Mouse (Mus musculus) embryonic facial prominence, embryonic 14.5 days (tissue): ENCODE results near the gene Rplp2. TPM values are rescaled to one million over a fixed set of nuclear protein-coding genes. Genes with fewer than 3 reads are reported as not detected.

ENCODE experiments used
- ATAC-seq: fragments of 200-750 bp; cut with Nextera tagmentation; 2 replicates; pipeline ENCODE4 v1.8.0; 2017; ENCODE audit warnings: low read depth, moderate number of reproducible peaks, moderate TSS enrichment
- DNase-seq: peaks from one replicate; pipeline ENCODE4 v3.0.0-alpha.2; 2015; ENCODE audit warnings: low spot score
- H3K27ac ChIP-seq: fragments of 300-500 bp; sonication (generic); replicated peaks from 2 replicates; pipeline ENCODE4 v1.5.1; 2014; ENCODE audit warnings: low read depth, mild to moderate bottlenecking, low read length, moderate library complexity
- H3K27me3 ChIP-seq: fragments of 300-500 bp; sonication (generic); replicated peaks from 2 replicates; pipeline ENCODE4 v1.6.1; 2014; ENCODE audit warnings: low read length; ENCODE audit not compliant: control insufficient read depth, insufficient read depth
- H3K36me3 ChIP-seq: fragments of 300-500 bp; sonication (generic); 2 replicates; pipeline ENCODE4 v1.6.1; 2014; ENCODE audit warnings: low read length, mixed read lengths; ENCODE audit not compliant: control insufficient read depth, insufficient read depth
- H3K4me1 ChIP-seq: fragments of 300-500 bp; sonication (generic); 2 replicates; pipeline ENCODE4 v1.6.1; 2014; ENCODE audit warnings: antibody characterized with exemption, low read length; ENCODE audit not compliant: control insufficient read depth, insufficient read depth
- H3K4me2 ChIP-seq: fragments of 300-500 bp; sonication (generic); 2 replicates; pipeline ENCODE4 v1.6.1; 2014; ENCODE audit warnings: low read depth, mild to moderate bottlenecking, low read length, moderate library complexity, mixed read lengths
- H3K4me3 ChIP-seq: fragments of 300-500 bp; sonication (generic); 2 replicates; pipeline ENCODE4 v1.5.1; 2014; ENCODE audit warnings: low read depth, mild to moderate bottlenecking, low read length
- H3K9ac ChIP-seq: fragments of 300-500 bp; sonication (generic); 2 replicates; pipeline ENCODE4 v1.6.1; 2014; ENCODE audit warnings: low read depth, mild to moderate bottlenecking, low read length, moderate library complexity, mixed read lengths
- H3K9me3 ChIP-seq: fragments of 300-500 bp; sonication (generic); 2 replicates; pipeline ENCODE4 v1.6.1; 2016; ENCODE audit warnings: low read length; ENCODE audit not compliant: control insufficient read depth
- WGBS: fragments of 180-500 bp; shearing (Covaris S2); extraction: QIAGEN DNeasy Blood & Tissue Kit; methylation state at CpG from one replicate; pipeline ENCODE4 v1.1.7; 2014; 5-methylcytosine and 5-hydroxymethylcytosine counted together
- polyA plus RNA-seq: library from polyadenylated mRNA; unstranded; fragments of >200 nt; fragmentation: Nextera tagmentation; extraction: Ambion mirVana; gene quantifications from 2 replicates; pipeline ENCODE4 v1.2.1, GENCODE M21; 2014

Gene Rplp2
- polyA plus RNA-seq, 1 experiment from 2014 or later = 1,386 TPM

DNA sequence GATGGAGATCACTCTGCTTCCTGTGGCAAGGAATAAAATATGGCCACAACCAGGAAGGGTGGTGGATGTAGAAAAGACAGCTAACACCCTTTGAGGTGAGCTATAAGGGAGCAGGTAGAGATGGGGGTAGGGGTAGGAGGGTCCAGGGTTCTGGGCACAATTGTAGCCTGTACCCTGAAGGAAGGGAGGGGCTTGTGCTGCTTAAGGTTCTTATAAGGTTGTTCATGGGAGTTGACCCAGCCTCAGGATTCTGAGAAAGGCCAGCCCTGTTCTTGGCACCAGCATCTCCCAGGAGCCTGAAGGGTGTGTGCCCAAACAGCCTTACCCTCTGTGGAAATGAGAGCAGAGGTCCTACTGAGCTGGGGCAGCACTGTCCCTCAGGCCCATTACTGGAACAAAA, 4.8 kb downstream of the Rplp2 start:
- Histone ChIP-seq H3K4me2 (no peak overlapping the region), H3K4me1 (peaks cover 12% of the 10 kb centered on the region), H3K36me3 (peaks cover 41% of the 10 kb centered on the region), H3K27ac (no peak overlapping the region), H3K27me3 (no peaks in the 10 kb centered on the region), H3K9ac (no peak overlapping the region), H3K4me3 (no peak overlapping the region), H3K9me3 (no peaks in the 10 kb centered on the region)
- DNase-seq (no peak), ATAC-seq (no peak)

DNA sequence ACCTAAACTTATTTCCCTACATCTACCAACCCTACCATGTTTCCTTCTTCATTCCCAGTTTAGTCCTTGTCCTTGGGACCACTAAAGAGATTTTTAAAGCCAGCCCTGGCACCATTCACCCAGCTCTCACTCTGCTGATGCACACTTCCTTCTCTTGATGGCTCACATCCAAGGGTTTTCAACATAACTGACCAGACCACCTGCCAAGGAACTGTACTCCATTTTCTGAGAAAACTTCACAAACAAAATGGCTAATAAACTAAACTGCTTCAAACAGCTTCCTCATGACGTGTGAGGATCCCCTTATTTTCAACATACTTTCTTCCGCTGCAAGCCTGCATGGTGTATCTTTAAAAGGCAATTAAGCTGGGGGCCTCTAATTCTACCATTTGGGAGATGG, 6.5 kb downstream of the Rplp2 start:
- no peak for DNase-seq

DNA sequence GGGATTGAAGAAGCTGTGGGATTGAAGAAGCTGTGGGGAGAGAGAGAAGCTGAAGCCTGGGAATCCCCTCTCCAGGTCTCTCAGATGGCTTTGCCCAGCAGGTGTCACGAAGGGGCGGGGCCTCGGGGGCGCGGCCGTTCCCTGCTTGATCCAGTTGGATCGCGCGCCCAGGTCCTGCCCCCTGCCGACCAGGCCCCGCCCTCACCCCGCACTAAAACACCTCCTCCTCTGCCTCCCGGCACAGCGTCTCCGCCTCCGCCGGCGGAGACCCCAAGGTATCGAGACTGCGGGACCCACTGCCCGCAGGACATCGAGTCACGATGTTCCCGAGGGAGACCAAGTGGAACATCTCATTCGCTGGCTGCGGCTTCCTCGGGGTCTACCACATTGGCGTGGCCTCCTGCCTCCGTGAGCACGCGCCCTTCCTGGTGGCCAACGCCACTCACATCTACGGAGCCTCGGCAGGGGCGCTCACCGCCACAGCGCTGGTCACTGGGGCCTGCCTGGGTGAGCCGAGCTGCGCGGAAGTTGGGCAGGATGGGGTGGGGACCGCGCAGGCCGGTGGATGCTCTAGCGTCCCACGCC, 7.9 kb downstream of the Rplp2 start, which contains the start of gene Pnpla2:
Pnpla2 (plus strand) TSS at position 232 of the 585 bp plus-strand sequence.
- peaks cover 8% of the 10 kb centered on the region for H3K27me3 ChIP-seq
- peaks cover 24% of the 10 kb centered on the region for H3K36me3 ChIP-seq
- peak within 1 kb of the TSS; percentile 70 for H3K9ac ChIP-seq
- under 1% methylated on average over 30 of the region's 45 CpGs for WGBS
- H3K4me1 ChIP-seq = 0 out of 2 replicates have a peak, but pooled peaks cover 4% of the 10 kb centered on the region
- DNase-seq = peak; percentile 94
- peak within 1 kb of the TSS; percentile 96 for H3K4me2 ChIP-seq
- H3K27ac ChIP-seq = peak within 1 kb of the TSS; percentile 31; the same call in 1 of the 2 replicates
- H3K4me3 ChIP-seq = peak within 1 kb of the TSS; percentile 63
- no peaks in the 10 kb centered on the region for H3K9me3 ChIP-seq
- ATAC-seq = peak; percentile 90

More for the DNA sequence above, 6.5 kb downstream of the Rplp2 start:
- no peak for ATAC-seq
- no peaks in the 10 kb centered on the region for H3K27me3 ChIP-seq
- H3K4me3 ChIP-seq = no peak overlapping the region
- H3K9ac ChIP-seq = no peak overlapping the region
- no peak overlapping the region for H3K27ac ChIP-seq
- H3K4me1 ChIP-seq = peaks cover 7% of the 10 kb centered on the region
- no peak overlapping the region for H3K4me2 ChIP-seq
- 81% methylated on average over 2 of the region's 2 CpGs for WGBS
- peaks cover 38% of the 10 kb centered on the region for H3K36me3 ChIP-seq
- no peaks in the 10 kb centered on the region for H3K9me3 ChIP-seq

DNA sequence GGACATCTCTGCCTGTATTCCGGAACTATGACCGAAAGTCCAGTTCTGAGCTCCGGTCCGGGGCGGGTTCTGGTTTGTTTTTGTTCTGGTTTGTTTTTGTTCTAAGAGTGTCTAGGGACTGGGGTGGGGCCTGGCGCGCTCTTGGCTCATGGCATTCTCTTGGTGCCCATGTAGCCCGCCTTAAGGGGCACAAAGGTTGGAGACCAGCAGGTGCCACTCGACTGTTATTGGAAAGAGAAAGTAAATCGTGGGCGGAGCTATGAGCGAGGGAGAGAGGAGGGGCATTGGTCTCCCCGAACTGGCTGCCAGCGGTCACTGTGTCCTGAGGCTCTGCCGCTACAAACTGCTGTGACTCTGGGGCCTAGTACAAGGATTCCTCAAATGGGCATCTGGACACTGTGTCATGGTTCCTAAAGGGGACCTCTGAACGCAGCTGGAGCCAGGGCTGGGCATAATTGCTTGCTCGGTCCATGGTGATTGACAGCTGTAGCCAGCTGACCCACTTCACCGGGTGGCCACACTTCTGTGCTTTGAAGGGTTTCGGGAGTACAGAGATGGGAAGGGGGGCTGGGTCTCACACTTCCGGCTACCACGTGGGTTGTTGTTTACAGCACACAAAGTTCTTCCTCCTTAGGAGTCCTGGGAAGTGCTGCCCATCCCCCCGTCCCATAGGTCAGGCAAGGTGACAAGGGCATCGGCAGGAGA, 8.6 kb downstream of the Rplp2 start:
- peak overlapping the region; percentile 96 for H3K4me2 ChIP-seq
- peak overlapping the region; percentile 31; the same call in 1 of the 2 replicates for H3K27ac ChIP-seq
- DNase-seq = no peak
- H3K9ac ChIP-seq = peak overlapping the region; percentile 70
- peaks cover 15% of the 10 kb centered on the region for H3K27me3 ChIP-seq
- ATAC-seq = peak; percentile 7; the same call in 1 of the 2 replicates
- 2% methylated on average over 22 of the region's 23 CpGs for WGBS
- H3K4me3 ChIP-seq = peak overlapping the region; percentile 63
- 0 out of 2 replicates have a peak, but pooled peaks cover 4% of the 10 kb centered on the region for H3K4me1 ChIP-seq
- H3K36me3 ChIP-seq = peaks cover 17% of the 10 kb centered on the region
- H3K9me3 ChIP-seq = no peaks in the 10 kb centered on the region

DNA sequence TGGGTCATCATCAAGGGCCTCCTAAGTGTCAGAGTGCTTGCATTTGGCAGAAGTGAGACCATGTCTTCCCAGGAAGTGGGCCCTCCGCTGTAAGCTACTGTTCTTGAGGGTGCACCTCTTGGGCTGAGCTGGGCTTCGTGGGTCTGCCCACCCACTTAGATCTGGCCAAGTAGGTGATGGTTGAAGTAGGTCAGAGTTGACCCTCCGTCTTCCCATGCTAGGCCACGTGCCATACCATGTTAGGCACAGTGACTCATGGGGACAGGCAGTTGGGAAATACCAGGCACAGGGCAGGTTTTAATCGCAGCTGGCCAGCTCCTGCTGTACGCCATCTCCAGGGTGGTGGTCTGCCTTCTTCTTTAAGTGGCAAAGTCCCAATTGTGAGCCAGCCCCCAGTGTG, 9.6 kb downstream of the Rplp2 start:
- Histone ChIP-seq H3K36me3 (peaks cover 7% of the 10 kb centered on the region), H3K4me1 (0 out of 2 replicates have a peak, but pooled peaks cover 4% of the 10 kb centered on the region), H3K27me3 (peaks cover 25% of the 10 kb centered on the region), H3K4me3 (no peak overlapping the region), H3K9me3 (no peaks in the 10 kb centered on the region), H3K4me2 (peak overlapping the region; percentile 96; the same call in 1 of the 2 replicates), H3K9ac (no peak overlapping the region), H3K27ac (no peak overlapping the region)
- ATAC-seq (no peak), DNase-seq (no peak)
- 88% methylated on average over 6 of the region's 6 CpGs for WGBS

DNA sequence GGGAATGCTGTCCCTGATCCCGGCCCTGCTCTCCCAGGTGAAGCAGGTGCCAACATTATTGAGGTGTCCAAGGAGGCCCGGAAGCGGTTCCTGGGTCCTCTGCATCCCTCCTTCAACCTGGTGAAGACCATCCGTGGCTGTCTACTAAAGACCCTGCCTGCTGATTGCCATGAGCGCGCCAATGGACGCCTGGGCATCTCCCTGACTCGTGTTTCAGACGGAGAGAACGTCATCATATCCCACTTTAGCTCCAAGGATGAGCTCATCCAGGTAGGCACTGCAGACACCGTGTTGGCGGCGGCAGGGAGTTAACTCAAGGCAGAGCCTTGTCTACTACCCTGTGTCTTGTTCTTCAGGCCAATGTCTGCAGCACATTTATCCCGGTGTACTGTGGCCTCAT, 10.1 kb downstream of the Rplp2 start:
- no peak for ATAC-seq
- peaks cover 30% of the 10 kb centered on the region for H3K27me3 ChIP-seq
- H3K4me3 ChIP-seq = no peak overlapping the region
- 0 out of 2 replicates have a peak, but pooled peaks cover 8% of the 10 kb centered on the region for H3K4me1 ChIP-seq
- peaks cover 2% of the 10 kb centered on the region; the same call in 1 of the 2 replicates for H3K36me3 ChIP-seq
- H3K9ac ChIP-seq = no peak overlapping the region
- H3K9me3 ChIP-seq = no peaks in the 10 kb centered on the region
- no peak for DNase-seq
- no peak overlapping the region for H3K27ac ChIP-seq
- no peak overlapping the region for H3K4me2 ChIP-seq
- WGBS = 89% methylated on average over 14 of the region's 14 CpGs

DNA sequence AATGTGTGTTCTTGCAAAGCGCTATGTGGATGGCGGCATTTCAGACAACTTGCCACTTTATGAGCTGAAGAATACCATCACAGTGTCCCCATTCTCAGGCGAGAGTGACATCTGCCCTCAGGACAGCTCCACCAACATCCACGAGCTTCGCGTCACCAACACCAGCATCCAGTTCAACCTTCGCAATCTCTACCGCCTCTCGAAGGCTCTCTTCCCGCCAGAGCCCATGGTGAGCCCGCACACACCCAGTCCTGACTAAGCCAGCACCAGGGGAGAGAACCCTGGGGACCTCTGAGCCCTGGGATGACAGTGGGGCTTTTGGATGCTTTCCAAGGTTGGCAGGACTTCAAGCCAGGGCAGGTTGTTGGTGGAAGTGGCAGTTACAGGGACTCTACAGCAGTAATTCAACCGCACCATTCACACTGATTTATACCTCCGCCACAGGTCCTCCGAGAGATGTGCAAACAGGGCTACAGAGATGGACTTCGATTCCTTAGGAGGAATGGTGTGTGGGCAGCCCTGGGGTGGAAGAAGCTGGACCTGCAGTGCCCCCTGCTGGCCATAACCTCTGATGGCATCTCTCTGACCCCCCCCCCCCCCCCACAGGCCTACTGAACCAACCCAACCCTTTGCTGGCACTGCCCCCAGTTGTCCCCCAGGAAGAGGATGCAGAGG, 11.0 kb downstream of the Rplp2 start:
- H3K4me2 ChIP-seq = no peak overlapping the region
- no peak overlapping the region for H3K9ac ChIP-seq
- 77% methylated on average over 15 of the region's 15 CpGs for WGBS
- H3K36me3 ChIP-seq = no peaks in the 10 kb centered on the region
- ATAC-seq = no peak
- H3K27ac ChIP-seq = no peak overlapping the region
- no peaks in the 10 kb centered on the region for H3K9me3 ChIP-seq
- H3K4me3 ChIP-seq = no peak overlapping the region
- peaks cover 38% of the 10 kb centered on the region for H3K27me3 ChIP-seq
- 0 out of 2 replicates have a peak, but pooled peaks cover 8% of the 10 kb centered on the region for H3K4me1 ChIP-seq
- no peak for DNase-seq

DNA sequence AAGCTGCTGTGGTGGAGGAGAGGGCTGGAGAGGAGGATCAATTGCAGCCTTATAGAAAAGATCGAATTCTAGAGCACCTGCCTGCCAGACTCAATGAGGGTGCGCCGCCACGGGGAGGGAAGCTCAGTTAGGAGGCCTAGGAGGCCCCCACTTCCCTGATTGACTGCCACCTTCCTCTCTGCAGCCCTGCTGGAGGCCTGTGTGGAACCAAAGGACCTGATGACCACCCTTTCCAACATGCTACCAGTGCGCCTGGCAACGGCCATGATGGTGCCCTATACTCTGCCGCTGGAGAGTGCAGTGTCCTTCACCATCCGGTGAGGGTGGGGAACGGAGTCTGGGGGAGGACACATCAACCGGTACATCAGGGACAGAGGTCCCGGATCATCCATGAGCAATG, 11.5 kb downstream of the Rplp2 start:
- DNase-seq (no peak), ATAC-seq (no peak)
- no peak overlapping the region for H3K4me2 ChIP-seq
- H3K9ac ChIP-seq = no peak overlapping the region
- H3K36me3 ChIP-seq = no peaks in the 10 kb centered on the region
- H3K9me3 ChIP-seq = no peaks in the 10 kb centered on the region
- no peak overlapping the region for H3K4me3 ChIP-seq
- 89% methylated on average over 11 of the region's 11 CpGs for WGBS
- H3K27ac ChIP-seq = no peak overlapping the region
- H3K4me1 ChIP-seq = 0 out of 2 replicates have a peak, but pooled peaks cover 8% of the 10 kb centered on the region
- peaks cover 44% of the 10 kb centered on the region for H3K27me3 ChIP-seq
